Mouse (Mus musculus) left cerebral cortex, postnatal 25 days (tissue): ENCODE measurements at regions not wholly inside any gene's neighbourhood (a gene's known extent, or its start where the extent isn't known, plus 50 kb on each side); places are given as distances from the start of the nearest gene placed in this dataset.

Experiments
- DNase-seq, 2 experiments: peaks; one replicate each; pipeline ENCODE4 v3.0.0; 2022; ENCODE audit warnings: low spot score in 2 of 2, mixed read lengths in 1 of 2
- intact Hi-C: fragments of 180-260 bp; cut with DNase I; formaldehyde crosslinking; loops from one replicate; pipeline ENCODE4 v1.15.1; 2025

DNA sequence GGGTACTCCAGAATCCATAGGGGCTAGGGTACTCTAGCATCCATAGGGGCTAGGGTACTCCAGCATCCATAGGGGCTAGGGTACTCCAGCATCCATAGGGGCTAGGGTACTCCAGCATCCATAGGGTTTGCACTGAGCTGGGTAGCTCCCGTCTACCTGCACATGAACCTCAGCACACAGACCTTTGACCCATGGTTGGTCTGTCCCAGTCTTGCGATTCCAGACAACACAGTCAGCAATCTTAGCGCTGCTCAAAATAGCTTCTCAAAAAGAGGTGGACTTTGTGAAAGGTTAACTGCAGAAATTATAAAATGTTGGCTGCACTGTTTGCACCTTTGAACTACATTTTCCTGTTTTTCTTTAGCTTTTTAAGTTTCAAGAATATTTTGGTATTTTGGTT is 56.4 kb upstream of the Slc22a12 start:
- no peak for DNase-seq
- intact Hi-C loops, result no loop called here

DNA sequence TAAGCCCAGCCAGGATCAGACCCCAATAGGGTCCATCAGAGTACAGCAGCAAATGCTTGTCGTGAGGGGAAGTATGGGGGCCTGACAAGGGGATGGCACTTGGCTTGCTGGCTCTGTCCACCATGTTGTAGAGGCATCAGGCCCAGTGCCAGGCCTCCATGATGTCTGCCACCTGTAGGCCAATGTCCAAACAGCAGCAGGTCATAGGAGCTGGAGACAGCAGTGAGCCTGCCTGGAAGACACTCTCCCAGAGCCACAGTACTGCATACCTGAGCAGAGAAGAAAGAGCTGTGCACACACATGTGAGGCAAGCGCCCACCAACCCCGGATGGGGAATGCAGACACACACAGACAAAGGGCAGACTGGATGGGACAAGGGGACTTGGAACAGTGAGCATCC is 55.4 kb upstream of the Slc22a12 start:
- intact Hi-C loops, result no loop called here
- DNase-seq, result no peak

DNA sequence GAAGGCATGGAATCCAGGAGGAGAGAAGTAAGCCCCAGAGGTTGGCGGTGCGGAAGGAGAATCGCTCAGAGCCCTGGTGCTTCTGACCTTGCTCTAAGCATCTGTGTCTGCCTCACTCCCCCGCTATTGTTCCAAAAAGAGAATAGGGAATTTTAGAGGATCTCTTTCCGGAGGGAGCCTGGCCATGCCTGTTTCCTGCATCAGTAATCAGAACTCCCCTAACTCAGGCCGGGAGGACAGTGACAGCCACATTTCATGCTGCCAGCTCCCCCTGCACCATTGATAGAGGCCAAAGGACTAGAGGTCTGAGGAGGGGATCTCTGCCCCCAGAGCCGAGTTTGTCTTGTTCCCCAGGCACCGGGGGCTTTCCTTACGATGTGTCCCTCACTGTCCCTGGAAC is 53.0 kb upstream of the Slc22a12 start:
- intact Hi-C loops, result no loop called here
- no peak for DNase-seq
